Mouse (Mus musculus) urinary bladder, postnatal 36 days (tissue): ENCODE results near the gene Rimbp3.
"Not testable (repeated sequence)": the region's sequence is repeated elsewhere in the genome, so short reads cannot be mapped to it uniquely, and the experiment has no call there.

Experiments used
- DNase-seq, 2 experiments: peaks; one replicate each; pipeline ENCODE4 v3.0.0; 2022; ENCODE audit warnings: low spot score in 2 of 2, mixed read lengths in 1 of 2

The Rimbp3 gene

DNA sequence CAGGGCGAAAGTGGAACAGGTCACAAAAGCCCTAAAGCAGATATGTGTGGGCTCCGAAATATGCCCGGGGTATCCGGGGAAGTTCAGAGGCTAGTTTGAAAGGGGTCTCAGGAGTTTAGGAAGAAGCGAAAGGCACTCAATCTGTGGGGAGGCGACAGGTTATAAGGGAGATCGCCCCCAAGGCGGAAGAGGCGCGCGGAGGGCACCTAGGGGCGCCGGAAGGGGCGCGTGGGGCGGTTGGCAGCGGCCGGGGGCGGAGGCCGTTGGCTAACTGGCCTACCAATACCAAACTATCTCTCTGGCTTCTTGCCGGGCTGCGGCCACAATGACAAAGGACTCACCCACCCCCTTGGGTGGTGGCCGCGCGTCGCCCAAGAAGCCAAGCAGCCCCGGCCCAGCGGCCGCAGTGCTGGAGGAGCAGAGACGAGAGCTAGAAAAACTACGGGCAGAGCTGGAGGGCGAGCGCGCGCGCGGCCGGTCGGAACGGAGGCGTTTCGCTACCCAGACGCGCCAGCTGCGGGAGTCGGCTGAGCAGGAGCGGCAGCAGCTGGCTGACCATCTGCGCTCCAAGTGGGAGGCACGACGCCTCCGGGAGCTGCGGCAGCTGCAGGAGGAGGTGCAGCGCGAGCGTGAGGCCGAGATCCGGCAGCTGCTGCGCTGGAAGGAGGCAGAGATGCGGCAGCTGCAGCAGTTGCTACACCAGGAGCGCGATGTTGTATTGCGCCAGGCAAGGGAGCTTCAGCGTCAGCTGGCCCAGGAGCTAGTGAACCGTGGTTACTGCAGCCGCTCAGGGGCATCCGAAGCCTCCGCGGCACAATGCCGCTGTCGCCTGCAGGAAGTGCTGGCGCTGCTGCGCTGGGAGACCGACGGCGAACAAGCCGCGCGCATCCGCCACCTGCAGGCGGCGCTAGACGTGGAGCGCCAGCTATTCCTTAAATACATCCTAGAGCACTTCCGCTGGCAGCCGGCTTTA is at the start of gene Rimbp3:
Gene Rimbp3 (plus strand): TSS at position 215 of the 973 bp plus-strand sequence.
- DNase-seq = peak; percentile 81 to 82

GRCm38 (mm10) chr16:17165478-17165877 is 42.9 kb upstream of the Rimbp3 start:
- DNase-seq = not testable (repeated sequence)

DNA sequence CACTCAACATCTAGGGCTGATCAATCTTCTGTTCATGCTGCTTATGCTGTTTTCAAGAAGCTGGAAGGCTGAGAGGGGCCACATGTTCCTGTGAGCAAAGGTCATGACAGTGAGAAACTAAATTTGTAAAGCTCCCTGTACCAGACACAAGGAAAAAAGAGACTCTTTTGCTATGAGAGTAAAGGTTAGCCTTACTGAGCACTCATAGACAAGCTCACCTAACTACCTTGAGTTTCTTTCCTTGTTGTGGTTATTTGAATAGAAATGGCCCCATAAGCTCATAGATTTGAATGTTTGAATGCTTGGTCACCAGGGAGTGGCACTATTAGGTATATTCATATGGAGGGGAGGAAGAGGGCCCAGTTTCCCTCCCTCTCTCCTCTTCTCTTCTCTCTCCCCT is 41.2 kb upstream of the Rimbp3 start:
- DNase-seq = no peak

DNA sequence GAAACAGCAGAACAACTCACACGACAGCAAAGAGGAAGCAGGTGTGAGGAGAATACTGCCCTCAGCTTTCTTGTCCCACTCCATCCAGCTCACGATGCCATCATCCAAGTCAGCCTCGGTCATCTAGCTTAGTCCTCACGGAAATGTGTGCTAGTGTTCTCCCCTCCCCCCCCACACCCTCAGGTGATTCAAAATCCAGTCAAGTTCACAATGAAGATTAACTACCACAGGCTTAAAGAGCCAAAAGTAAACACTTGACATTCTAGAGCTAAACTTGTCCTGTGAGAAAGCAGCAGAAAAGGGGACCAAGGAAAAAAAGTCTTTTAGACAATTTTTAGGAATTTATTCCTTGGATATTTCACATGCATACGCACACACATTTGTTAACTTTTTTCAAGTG is 40.4 kb upstream of the Rimbp3 start:
- DNase-seq = no peak

DNA sequence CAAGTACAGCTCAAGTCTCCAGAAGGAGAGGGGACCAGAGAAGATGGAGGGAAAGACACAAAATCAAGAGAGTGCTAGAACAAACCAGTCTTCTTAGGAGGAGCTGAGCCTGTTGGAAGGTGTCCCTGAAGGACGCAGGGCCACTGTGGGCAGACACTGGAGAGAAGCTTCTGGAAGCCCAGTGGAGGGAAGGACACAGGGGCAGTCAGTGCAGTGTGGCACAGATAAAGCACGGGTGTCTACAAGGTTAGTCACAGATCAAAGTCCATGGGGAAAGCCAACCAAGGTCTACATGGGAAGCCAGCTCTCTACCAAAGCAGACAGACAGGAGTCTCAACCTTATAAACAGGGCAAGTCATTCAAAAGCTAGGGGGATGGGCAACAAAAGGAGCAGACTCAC is 32.6 kb upstream of the Rimbp3 start:
- DNase-seq = no peak

GRCm38 (mm10) chr16:17177623-17178170 is 30.7 kb upstream of the Rimbp3 start:
- DNase-seq = no peak

DNA sequence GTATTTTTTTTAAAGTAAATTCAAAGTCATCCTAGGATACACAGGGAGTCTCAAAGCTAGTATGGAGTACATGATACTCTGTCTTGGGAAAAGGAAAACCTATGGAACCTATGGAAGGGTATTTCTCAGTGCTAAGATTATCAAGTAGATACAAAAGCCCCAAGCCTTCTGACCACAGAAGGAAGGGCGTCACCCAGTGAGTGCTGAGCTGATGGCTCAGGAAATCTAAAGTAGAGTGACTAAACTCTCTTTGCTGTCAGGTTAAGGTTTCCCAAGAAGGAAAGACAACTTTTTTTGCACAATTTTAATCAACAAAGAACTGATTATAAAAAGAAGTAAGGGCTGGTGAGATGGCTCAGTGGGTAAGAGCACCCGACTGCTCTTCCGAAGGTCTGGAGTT is 28.7 kb upstream of the Rimbp3 start:
- DNase-seq = no peak

- DNase-seq = peak in 1 of 2 experiments; percentile 26
These were observed 27.0 kb upstream of the Rimbp3 start for GRCm38 (mm10) chr16:17181382-17181781.

- DNase-seq = no peak
These were observed 26.3 kb upstream of the Rimbp3 start for GRCm38 (mm10) chr16:17182136-17182535.

DNA sequence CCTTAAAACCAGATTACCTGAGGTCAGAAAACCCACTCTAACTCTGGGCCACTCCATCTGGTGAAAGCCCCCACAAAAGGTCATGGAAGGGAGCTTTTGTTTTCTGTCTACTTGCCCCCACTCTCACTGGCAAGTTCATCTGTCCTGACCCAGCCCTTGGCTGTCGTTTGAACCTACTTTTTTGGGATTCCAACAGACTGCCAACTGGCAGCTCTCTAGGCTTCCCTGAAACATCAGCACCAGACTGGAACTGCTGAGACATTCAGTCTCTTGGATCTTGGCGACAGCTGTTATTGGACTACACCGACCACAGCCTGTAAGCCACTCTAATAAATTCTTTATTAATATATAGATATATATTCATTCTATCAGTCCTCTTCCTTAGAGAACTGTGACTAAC is 25.4 kb upstream of the Rimbp3 start:
- DNase-seq = no peak

DNA sequence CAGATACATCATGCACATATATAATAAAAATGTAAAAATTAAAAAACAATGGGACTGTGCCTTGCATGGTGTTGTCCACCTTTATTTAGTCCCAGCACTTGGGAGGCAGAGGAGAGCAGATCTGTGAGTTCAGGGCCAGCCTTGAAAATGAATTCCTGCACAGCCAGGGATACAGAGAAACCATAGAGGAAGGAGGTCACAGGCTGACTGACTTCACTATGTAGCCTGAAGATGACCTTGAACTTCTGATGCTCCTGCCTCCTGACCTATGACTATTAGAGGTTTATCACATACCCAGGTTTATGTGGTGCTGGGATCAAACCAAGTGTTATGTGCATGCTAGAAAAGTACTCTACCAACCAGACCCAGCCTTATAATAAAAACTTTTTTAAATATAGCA is 22.9 kb upstream of the Rimbp3 start:
- DNase-seq = no peak

GRCm38 (mm10) chr16:17193823-17194222 is 14.6 kb upstream of the Rimbp3 start:
- no peak for DNase-seq

DNA sequence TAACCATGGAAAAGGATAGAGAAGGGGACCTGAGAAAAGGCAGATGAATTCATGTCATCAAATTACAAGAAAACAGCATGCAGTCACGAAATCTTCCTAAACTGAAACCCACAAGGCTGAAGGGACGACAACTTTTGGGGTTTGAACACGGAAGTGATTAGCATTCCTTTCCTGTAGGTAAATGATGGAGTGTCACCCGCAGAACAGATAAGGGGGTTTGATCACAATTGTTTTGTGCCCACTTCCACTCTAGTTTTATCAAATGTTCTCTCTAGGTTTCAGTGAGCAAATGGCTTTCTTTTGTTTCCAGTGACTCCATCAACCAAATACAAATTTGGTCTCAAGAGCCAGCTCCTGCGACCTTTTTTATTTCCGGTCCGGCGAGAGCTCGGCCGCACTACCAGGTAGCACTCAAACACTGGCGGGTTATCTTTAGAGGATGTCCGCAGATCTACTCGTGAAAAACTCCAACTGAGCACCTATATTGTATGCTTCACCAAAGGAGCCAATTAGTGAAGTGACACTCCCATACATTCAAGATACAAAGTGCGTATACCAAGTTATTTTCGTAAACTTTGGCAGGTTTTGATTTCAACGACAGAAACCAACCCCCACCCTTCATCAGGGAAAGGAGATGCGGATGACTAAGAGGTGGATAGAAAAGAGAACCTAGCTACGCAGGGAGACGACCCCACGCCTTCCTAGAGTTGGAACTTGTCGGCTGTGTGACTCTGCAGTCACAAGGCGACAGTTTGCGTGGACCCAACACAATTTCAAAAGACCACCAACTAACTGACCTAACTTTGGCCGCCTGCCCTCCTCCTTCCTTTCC is 8.1 kb upstream of the Rimbp3 start:
- no peak for DNase-seq

- DNase-seq = peak; percentile 76 to 79
These were observed 7.3 kb upstream of the Rimbp3 start for GRCm38 (mm10) chr16:17200953-17201707.

- DNase-seq = no peak
These were observed 6.4 kb upstream of the Rimbp3 start for GRCm38 (mm10) chr16:17201977-17202376.

DNA sequence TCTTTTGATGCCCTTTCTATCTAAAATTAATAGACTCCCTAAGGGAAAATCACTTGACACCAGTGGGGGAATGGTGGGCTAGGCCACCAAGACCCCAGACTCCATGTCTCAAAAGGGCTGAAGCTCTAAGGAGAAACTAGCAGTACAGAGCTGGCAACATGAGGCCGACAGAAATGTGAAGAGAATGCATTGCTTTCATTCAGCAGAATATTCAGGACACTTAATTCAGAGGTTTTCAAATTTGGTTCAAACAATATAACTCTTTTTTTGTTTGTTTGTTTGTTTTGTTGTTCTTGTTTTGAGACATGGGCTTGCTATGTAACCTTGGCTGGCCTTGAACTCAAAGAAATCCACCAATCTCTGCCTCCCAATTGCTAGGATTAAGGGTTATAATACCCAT is 5.9 kb upstream of the Rimbp3 start, which contains the start of gene Ube2l3:
Gene Ube2l3 (minus strand): TSS at position 101 of the 400 bp plus-strand sequence.
- DNase-seq = no peak

DNA sequence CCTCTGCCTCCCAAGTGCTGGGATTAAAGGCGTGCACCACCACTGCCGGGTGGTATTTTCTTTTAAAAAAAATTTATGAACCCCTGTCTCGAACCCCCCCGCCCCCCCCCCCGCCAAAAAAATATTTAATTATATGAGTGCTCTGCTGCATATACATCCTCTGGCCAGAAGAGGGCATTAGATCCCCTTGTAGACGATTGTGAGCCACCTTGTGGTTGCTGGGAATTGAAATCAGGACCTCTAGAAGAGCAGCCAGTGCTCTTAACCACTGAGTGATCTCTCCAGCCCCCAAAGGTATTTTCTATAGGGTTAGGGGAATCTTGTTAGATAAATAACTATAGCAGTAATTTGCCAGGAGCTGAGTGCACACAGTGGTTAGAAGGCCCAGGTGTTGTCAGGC is 3.4 kb upstream of the Rimbp3 start:
- DNase-seq = no peak

DNA sequence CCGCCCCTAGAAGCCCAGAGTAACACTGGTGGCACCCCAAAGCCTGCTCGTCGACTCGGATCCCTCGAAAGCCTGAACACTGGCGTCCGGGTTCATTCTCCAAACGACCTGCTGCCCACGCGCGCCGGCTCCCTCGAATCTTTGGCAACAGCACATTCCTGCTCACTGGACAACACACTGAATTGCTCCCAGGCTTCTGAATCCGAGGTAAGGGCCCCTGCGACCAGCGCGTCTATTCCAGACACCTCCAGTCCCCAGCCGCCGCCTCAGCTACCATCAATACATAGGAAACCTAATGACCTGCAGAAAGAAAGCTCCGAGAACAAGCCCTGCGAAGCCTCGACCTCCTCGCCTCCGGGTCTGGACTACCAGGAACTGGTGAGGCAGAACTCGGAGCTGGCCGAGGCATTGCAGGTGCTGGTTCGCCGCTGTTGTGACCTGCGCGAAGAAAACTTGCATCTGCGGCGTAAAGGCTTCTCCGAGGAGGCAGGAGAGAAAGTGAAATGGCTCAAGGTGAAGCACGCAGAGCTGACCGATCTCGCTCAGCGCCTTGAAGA is 1.1 kb downstream of the Rimbp3 start:
- no peak for DNase-seq

DNA sequence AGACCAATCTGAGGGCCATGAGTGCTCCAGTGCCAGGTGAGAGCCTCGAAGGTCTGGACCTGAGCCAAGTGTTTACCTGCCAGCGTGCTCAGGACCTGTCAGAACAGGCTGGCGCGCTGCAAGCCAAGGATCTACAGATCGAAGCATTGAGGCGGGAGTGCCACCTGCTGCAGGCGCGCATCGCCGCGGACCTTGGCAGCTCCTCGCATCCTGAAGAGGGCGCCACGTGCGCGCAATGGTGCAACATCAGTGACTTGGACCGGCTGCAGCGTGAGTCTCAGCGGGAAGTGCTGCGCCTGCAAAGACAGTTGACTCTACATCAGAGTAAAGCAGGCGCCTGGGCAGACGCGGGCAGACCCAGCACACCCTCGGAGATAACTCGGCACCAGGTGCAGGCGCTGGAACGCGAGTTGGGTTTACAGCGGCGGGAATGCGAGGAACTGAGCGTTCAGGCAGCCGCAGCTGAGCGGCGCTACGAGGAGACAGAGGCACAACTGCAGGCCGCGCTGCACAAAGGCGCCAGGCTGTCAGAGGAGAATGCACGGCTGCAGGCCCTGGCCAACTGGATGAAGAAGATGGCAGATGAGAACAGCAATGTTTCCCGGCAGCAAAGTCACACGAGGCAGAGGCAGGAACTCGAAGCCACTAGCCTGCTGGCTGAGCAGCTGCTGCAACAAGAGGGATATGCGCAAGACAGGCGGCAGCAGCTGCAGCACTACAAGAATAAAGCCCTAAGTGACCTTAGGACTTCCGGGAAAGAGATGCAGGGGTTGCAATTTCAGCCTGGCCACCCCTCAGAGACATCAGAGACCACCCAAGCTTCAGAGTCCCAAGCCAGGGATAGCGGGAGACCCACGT is 1.8 kb downstream of the Rimbp3 start:
- DNase-seq = peak; percentile 89 to 92
